Mouse (Mus musculus): ENCODE data around the gene Scn8a. TPM values are rescaled to one million over a fixed set of nuclear protein-coding genes. Genes with fewer than 3 reads are reported as not detected.

The Scn8a gene
- polyA plus RNA-seq, 1 experiment: not detected

GRCm38 (mm10) chr15:100972795-100973194, 103.1 kb downstream of the Scn8a start:
- H3K27me3 ChIP-seq (replicated peaks): peaks cover 58% of the 10 kb centered on the region
- H3K4me1 ChIP-seq: peaks cover 3% of the 10 kb centered on the region; the same call in 1 of the 2 replicates
- no peaks in the 10 kb centered on the region for H3K9me3 ChIP-seq
- no peak overlapping the region for H3K4me3 ChIP-seq (replicated peaks)
- TF ChIP-seq GATA1 (IDR thresholded peaks at IDR 0.05; ENCODE audit: borderline replicate concordance, low read length) (no peak), FLI1 (IDR thresholded peaks at IDR 0.05; ENCODE audit: low read length) (no peak)
- H3K36me3 ChIP-seq (replicated peaks; ENCODE audit: low read length): no peaks in the 10 kb centered on the region

GRCm38 (mm10) chr15:100974679-100975078, 105.0 kb downstream of the Scn8a start:
- Histone ChIP-seq H3K4me1 (peaks cover 3% of the 10 kb centered on the region; the same call in 1 of the 2 replicates), H3K4me3 (replicated peaks) (no peak overlapping the region), H3K36me3 (replicated peaks; ENCODE audit: low read length) (no peaks in the 10 kb centered on the region), H3K9me3 (no peaks in the 10 kb centered on the region), H3K27me3 (replicated peaks) (peaks cover 52% of the 10 kb centered on the region)
- no peak for TF ChIP-seq FLI1 (IDR thresholded peaks at IDR 0.05; ENCODE audit: low read length)
- TF ChIP-seq GATA1 (IDR thresholded peaks at IDR 0.05; ENCODE audit: borderline replicate concordance, low read length): no peak

GRCm38 (mm10) chr15:100983427-100984153, 113.9 kb downstream of the Scn8a start:
- Histone ChIP-seq H3K27me3 (replicated peaks) (peaks cover 74% of the 10 kb centered on the region), H3K4me3 (replicated peaks) (peak overlapping the region; percentile 89), H3K4me1 (peaks cover 10% of the 10 kb centered on the region), H3K9me3 (no peaks in the 10 kb centered on the region), H3K36me3 (replicated peaks; ENCODE audit: low read length) (no peaks in the 10 kb centered on the region)
- TF ChIP-seq FLI1 (IDR thresholded peaks at IDR 0.05; ENCODE audit: low read length): no peak
- no peak for TF ChIP-seq GATA1 (IDR thresholded peaks at IDR 0.05; ENCODE audit: borderline replicate concordance, low read length)

- peaks cover 70% of the 10 kb centered on the region for H3K27me3 ChIP-seq (replicated peaks)
- TF ChIP-seq GATA1 (IDR thresholded peaks at IDR 0.05; ENCODE audit: borderline replicate concordance, low read length) (no peak), FLI1 (IDR thresholded peaks at IDR 0.05; ENCODE audit: low read length) (no peak)
- no peaks in the 10 kb centered on the region for H3K36me3 ChIP-seq (replicated peaks; ENCODE audit: low read length)
- H3K4me3 ChIP-seq (replicated peaks): peak overlapping the region; percentile 89
- peaks cover 10% of the 10 kb centered on the region for H3K4me1 ChIP-seq
- H3K9me3 ChIP-seq: no peaks in the 10 kb centered on the region
Observed at GRCm38 (mm10) chr15:100984154-100984893, 114.7 kb downstream of the Scn8a start.

GRCm38 (mm10) chr15:100986479-100986878, 116.8 kb downstream of the Scn8a start:
- Histone ChIP-seq H3K4me1 (peaks cover 10% of the 10 kb centered on the region), H3K4me3 (replicated peaks) (no peak overlapping the region), H3K27me3 (replicated peaks) (peaks cover 71% of the 10 kb centered on the region), H3K36me3 (replicated peaks; ENCODE audit: low read length) (no peaks in the 10 kb centered on the region), H3K9me3 (no peaks in the 10 kb centered on the region)
- TF ChIP-seq GATA1 (IDR thresholded peaks at IDR 0.05; ENCODE audit: borderline replicate concordance, low read length): no peak

- no peaks in the 10 kb centered on the region for H3K36me3 ChIP-seq (replicated peaks; ENCODE audit: low read length)
- H3K4me1 ChIP-seq: peaks cover 10% of the 10 kb centered on the region
- no peaks in the 10 kb centered on the region for H3K9me3 ChIP-seq
- no peak for TF ChIP-seq GATA1 (IDR thresholded peaks at IDR 0.05; ENCODE audit: borderline replicate concordance, low read length)
- TF ChIP-seq FLI1 (IDR thresholded peaks at IDR 0.05; ENCODE audit: low read length): no peak
- no peak overlapping the region for H3K4me3 ChIP-seq (replicated peaks)
- H3K27me3 ChIP-seq (replicated peaks): peaks cover 71% of the 10 kb centered on the region
Observed at GRCm38 (mm10) chr15:100987031-100987430, 117.4 kb downstream of the Scn8a start.

GRCm38 (mm10) chr15:100990283-100990682, 120.6 kb downstream of the Scn8a start:
- TF ChIP-seq FLI1 (IDR thresholded peaks at IDR 0.05; ENCODE audit: low read length): no peak
- no peak for TF ChIP-seq GATA1 (IDR thresholded peaks at IDR 0.05; ENCODE audit: borderline replicate concordance, low read length)
- no peaks in the 10 kb centered on the region for H3K9me3 ChIP-seq
- no peak overlapping the region for H3K4me3 ChIP-seq (replicated peaks)
- H3K27me3 ChIP-seq (replicated peaks): peaks cover 61% of the 10 kb centered on the region
- H3K36me3 ChIP-seq (replicated peaks; ENCODE audit: low read length): no peaks in the 10 kb centered on the region
- H3K4me1 ChIP-seq: no peaks in the 10 kb centered on the region

- Histone ChIP-seq H3K4me1 (peaks cover 10% of the 10 kb centered on the region), H3K9me3 (no peaks in the 10 kb centered on the region), H3K4me3 (replicated peaks) (peak overlapping the region; percentile 46), H3K36me3 (replicated peaks; ENCODE audit: low read length) (no peaks in the 10 kb centered on the region), H3K27me3 (replicated peaks) (peaks cover 52% of the 10 kb centered on the region)
- TF ChIP-seq GATA1 (IDR thresholded peaks at IDR 0.05; ENCODE audit: borderline replicate concordance, low read length) (no peak), FLI1 (IDR thresholded peaks at IDR 0.05; ENCODE audit: low read length) (no peak)
Observed at GRCm38 (mm10) chr15:100997090-100997489, 127.4 kb downstream of the Scn8a start.

- no peaks in the 10 kb centered on the region for H3K9me3 ChIP-seq
- no peaks in the 10 kb centered on the region for H3K36me3 ChIP-seq (replicated peaks; ENCODE audit: low read length)
- H3K27me3 ChIP-seq (replicated peaks): peaks cover 69% of the 10 kb centered on the region
- peaks cover 22% of the 10 kb centered on the region for H3K4me1 ChIP-seq
- TF ChIP-seq FLI1 (IDR thresholded peaks at IDR 0.05; ENCODE audit: low read length): no peak
- no peak for TF ChIP-seq GATA1 (IDR thresholded peaks at IDR 0.05; ENCODE audit: borderline replicate concordance, low read length)
- H3K4me3 ChIP-seq (replicated peaks): no peak overlapping the region
Observed at GRCm38 (mm10) chr15:101001685-101002084, 132.0 kb downstream of the Scn8a start.

- H3K27me3 ChIP-seq (replicated peaks): peaks cover 73% of the 10 kb centered on the region
- no peak overlapping the region for H3K4me3 ChIP-seq (replicated peaks)
- H3K4me1 ChIP-seq: peaks cover 24% of the 10 kb centered on the region
- no peaks in the 10 kb centered on the region for H3K9me3 ChIP-seq
- TF ChIP-seq GATA1 (IDR thresholded peaks at IDR 0.05; ENCODE audit: borderline replicate concordance, low read length): no peak
- no peak for TF ChIP-seq FLI1 (IDR thresholded peaks at IDR 0.05; ENCODE audit: low read length)
- no peaks in the 10 kb centered on the region for H3K36me3 ChIP-seq (replicated peaks; ENCODE audit: low read length)
Observed at GRCm38 (mm10) chr15:101002466-101002865, 132.8 kb downstream of the Scn8a start.

All from megakaryocyte, embryonic 14.5 days (primary cell).